Mouse (Mus musculus): ENCODE measurements around the gene Tmem258. TPM values are rescaled to one million over a fixed set of nuclear protein-coding genes. Genes with fewer than 3 reads are reported as not detected.

The Tmem258 gene
- total and polyA plus RNA-seq, 3 experiments: 337 to 354 TPM; not detected in 1

GRCm38 (mm10) chr19:10173116-10173718 is 30.6 kb upstream of the Tmem258 start:
- peaks cover 8 to 24% of the 10 kb centered on the region in 2 experiments for H3K4me1 ChIP-seq (ENCODE audit: control insufficient read depth in 1 of 2, insufficient read depth in 2 of 2, low read length in 2 of 2)
- peak overlapping the region; percentile 59 for H3K27ac ChIP-seq (ENCODE audit: control insufficient read depth, low read depth, low read length)
- H3K36me3 ChIP-seq (ENCODE audit: control insufficient read depth in 1 of 2, insufficient read depth in 2 of 2, low read length in 2 of 2): peaks cover 0 to 24% of the 10 kb centered on the region in 2 experiments; a peak in 2 of 4 replicates
- TF ChIP-seq CTCF (IDR thresholded peaks at IDR 0.05 in 2 of 3, conservative IDR thresholded peaks at IDR 0.05 in 1 of 3; ENCODE audit: control insufficient read depth in 1 of 3, insufficient read depth in 1 of 3, low read depth in 2 of 3, low read length in 3 of 3, poor library complexity in 1 of 3, severe bottlenecking in 1 of 3): no peak
- TF ChIP-seq MAFK (IDR thresholded peaks at IDR 0.05; ENCODE audit: borderline replicate concordance, low read depth, low read length): peak; percentile 63; the same call in 1 of the 2 replicates
- peak; percentile 72 to 76 for TF ChIP-seq EP300 (IDR thresholded peaks at IDR 0.05; ENCODE audit: low read depth in 1 of 2, low read length in 2 of 2)
- peak; percentile 28; the same call in 1 of the 2 replicates for TF ChIP-seq JUND (IDR thresholded peaks at IDR 0.05; ENCODE audit: low read depth, low read length)
- TF ChIP-seq TAL1 (IDR thresholded peaks at IDR 0.05; ENCODE audit: low read length): peak; percentile 92
- TF ChIP-seq HCFC1 (IDR thresholded peaks at IDR 0.05; ENCODE audit: low read depth, low read length): 0 out of 2 replicates have a peak, but pooled peaks have one; percentile 7
- no peak for TF ChIP-seq ZNF384 (IDR thresholded peaks at IDR 0.05; ENCODE audit: low read depth, low read length)
- TF ChIP-seq ETS1 (IDR thresholded peaks at IDR 0.05; ENCODE audit: low read depth, low read length): peak; percentile 64; the same call in 1 of the 2 replicates
- 0 out of 2 replicates have a peak, but pooled peaks have one; percentile 12 for TF ChIP-seq MYC (IDR thresholded peaks at IDR 0.05; ENCODE audit: low read depth, low read length)
- no peak for TF ChIP-seq MEF2A (IDR thresholded peaks at IDR 0.05; ENCODE audit: extremely low read depth, insufficient replicate concordance, low read depth, low read length, poor library complexity, severe bottlenecking)
- no peak for TF ChIP-seq ZC3H11A (IDR thresholded peaks at IDR 0.05; ENCODE audit: low read depth, low read length)
- TF ChIP-seq TCF12 (IDR thresholded peaks at IDR 0.05; ENCODE audit: low read depth, low read length): peak; percentile 75
- TF ChIP-seq ZKSCAN1 (IDR thresholded peaks at IDR 0.05; ENCODE audit: low read depth, low read length): no peak
- peak; percentile 86 for TF ChIP-seq GABPA (IDR thresholded peaks at IDR 0.05; ENCODE audit: low read depth, low read length)
- TF ChIP-seq POLR2AphosphoS2 (IDR thresholded peaks at IDR 0.05; ENCODE audit: low read length): no peak
- peak; percentile 76 for TF ChIP-seq GATA1 (IDR thresholded peaks at IDR 0.05; ENCODE audit: low read depth, low read length)
- no peak for TF ChIP-seq POLR2AphosphoS5 (IDR thresholded peaks at IDR 0.05; ENCODE audit: borderline replicate concordance, low read depth, low read length)
- no peak for TF ChIP-seq MAZ (IDR thresholded peaks at IDR 0.05; ENCODE audit: low read depth, low read length)
- no peak for TF ChIP-seq RAD21 (IDR thresholded peaks at IDR 0.05; ENCODE audit: low read depth, low read length)
- peak; percentile 32; the same call in 1 of the 2 replicates for TF ChIP-seq SIN3A (IDR thresholded peaks at IDR 0.05; ENCODE audit: low read length)
- TF ChIP-seq NELFE (IDR thresholded peaks at IDR 0.05; ENCODE audit: low read depth, low read length): no peak
- H3K4me3 ChIP-seq (ENCODE audit: control insufficient read depth in 1 of 2, insufficient read depth in 1 of 2, low read depth in 2 of 2, low read length in 2 of 2): peak overlapping the region; percentile 21 to 46
- peak; percentile 81 for DNase-seq (ENCODE audit: low read depth, low spot score)
- peak overlapping the region; percentile 28 for H3K9ac ChIP-seq (ENCODE audit: control insufficient read depth, low read depth, low read length, poor library complexity, severe bottlenecking)
- no peaks in the 10 kb centered on the region for H3K9me3 ChIP-seq (replicated peaks; ENCODE audit: insufficient read depth, low read length)
- H3K27me3 ChIP-seq (ENCODE audit: control insufficient read depth in 1 of 2, insufficient read depth in 2 of 2, low read length in 2 of 2): no peaks in the 10 kb centered on the region
- no peaks in the 10 kb centered on the region for H3K79me2 ChIP-seq (ENCODE audit: control insufficient read depth, insufficient read depth, low read length, poor library complexity)
